Mouse (Mus musculus) small intestine, adult 2 months (tissue): ENCODE results near the gene Pipox.

Experiments
- CTCF ChIP-seq: fragments of 200-500 bp; IDR thresholded peaks from 2 replicates; pipeline ENCODE4 v1.5.1; 2012; ENCODE audit warnings: low read depth, mild to moderate bottlenecking, control low read depth, inconsistent platforms, low read length, moderate library complexity, mixed read lengths; ENCODE audit not compliant: insufficient replicate concordance, insufficient read length; ENCODE audit errors: extremely low read depth
- POLR2A ChIP-seq: fragments of 200-500 bp; IDR thresholded peaks from 2 replicates; pipeline ENCODE4 v1.6.1; 2012; ENCODE audit warnings: low read depth, mild to moderate bottlenecking, control low read depth, inconsistent platforms, low read length, moderate library complexity

DNA sequence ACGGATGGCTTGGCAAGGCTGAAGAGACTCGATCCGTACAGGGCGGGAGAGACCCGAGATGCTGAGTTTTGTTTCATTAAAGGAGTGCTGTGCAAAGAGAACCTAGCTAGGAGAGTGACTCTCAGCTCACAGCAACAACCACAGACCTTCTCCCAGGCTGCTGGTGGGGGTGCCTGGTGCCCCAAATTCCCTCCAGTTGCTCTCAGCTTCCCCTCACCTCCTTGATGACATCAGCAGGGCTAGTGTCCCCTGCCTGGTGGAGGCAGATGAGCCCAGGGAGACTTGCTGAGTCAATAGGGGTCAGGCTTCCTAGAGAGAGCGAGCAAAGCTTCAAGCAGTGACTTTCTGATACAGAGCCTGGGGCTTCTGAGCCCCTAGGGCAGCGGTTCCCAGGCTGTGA is 21.2 kb downstream of the Pipox start:
- no peak for TF ChIP-seq CTCF
- TF ChIP-seq POLR2A = no peak
